8 mouse cellular contexts compared by ENCODE assay signal in the genomic region with DNA sequence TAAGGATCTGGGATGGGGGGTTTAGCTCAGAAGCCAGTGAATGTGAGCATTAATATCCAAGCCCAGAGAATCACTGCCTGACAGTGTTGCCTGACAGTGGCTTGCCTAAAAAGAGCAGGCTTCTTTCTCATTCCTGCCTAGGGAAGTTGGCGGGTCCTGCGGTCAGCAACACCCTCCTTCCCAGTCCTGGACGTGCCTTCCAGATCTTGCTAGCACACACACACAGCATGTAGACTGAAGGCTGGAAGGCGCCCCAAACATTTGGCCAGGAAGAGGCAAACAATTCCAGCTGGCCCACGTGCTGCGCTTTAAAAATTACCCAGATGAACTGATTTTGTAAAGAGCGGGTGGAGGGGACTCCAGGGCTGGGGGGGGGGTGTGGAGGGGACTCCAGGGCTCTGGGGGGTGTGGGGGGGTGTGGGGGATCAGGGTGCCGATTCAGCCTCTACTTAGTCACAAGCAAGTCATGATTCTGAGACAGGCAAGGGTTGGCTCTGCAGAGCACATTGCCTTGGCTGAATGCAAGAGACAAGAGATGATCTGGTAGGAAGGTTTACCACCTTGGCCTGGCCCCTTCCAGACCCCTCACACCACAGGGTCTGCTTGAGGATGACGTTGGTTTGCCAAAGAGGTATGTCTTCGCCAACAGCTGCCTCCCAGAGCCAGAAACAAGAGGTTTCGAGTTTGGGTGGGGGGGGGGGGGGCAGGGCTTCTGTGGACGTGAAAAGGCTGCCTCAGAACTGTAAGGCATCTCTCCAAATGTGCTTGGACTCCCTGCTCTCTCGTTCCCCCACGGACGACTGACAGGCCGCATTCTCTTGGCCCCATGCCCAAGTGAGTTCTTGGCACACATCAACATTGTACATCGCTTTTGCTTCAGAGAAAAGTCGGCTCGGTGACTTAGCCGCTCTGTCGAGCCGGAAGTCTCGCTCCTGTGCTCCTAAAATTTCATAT.
DNase-seq lines count a peak whose midpoint lies in the region; ATAC-seq and TF ChIP-seq lines count a peak whose summit lies in the region.

No protein-coding gene starts in this region.

- H3K27me3 ChIP-seq in intestine, embryonic 14.5 days (replicated peaks; ENCODE audit: control insufficient read depth, insufficient read depth, low read length), result no peaks in the 10 kb centered on the region
- no peaks in the 10 kb centered on the region for H3K27me3 ChIP-seq in intestine, postnatal 0 days (replicated peaks; ENCODE audit: control insufficient read depth, insufficient read depth, low read length)
- no peaks in the 10 kb centered on the region for H3K27me3 ChIP-seq in embryonic facial prominence, embryonic 14.5 days (replicated peaks; ENCODE audit: control insufficient read depth, insufficient read depth, low read length)
- H3K27me3 ChIP-seq in heart, embryonic 12.5 days (replicated peaks), result no peaks in the 10 kb centered on the region
- H3K27me3 ChIP-seq in kidney, postnatal 0 days (ENCODE audit: insufficient read depth, low read length), result no peaks in the 10 kb centered on the region
- H3K27me3 ChIP-seq in small intestine, adult 2 months (ENCODE audit: control insufficient read depth, insufficient read depth, low read length), result no peaks in the 10 kb centered on the region

- peaks cover 32% of the 10 kb centered on the region for H3K4me1 ChIP-seq in intestine, embryonic 14.5 days (replicated peaks; ENCODE audit: control insufficient read depth, insufficient read depth, low read length)
- peaks cover 10% of the 10 kb centered on the region; the same call in 1 of the 2 replicates for H3K4me1 ChIP-seq in intestine, postnatal 0 days (replicated peaks; ENCODE audit: control insufficient read depth, insufficient read depth, low read length)
- peaks cover 20% of the 10 kb centered on the region for H3K4me1 ChIP-seq in embryonic facial prominence, embryonic 14.5 days (ENCODE audit: control insufficient read depth, insufficient read depth, low read length)
- H3K4me1 ChIP-seq in heart, embryonic 12.5 days (replicated peaks), result peaks cover 52% of the 10 kb centered on the region
- H3K4me1 ChIP-seq in kidney, postnatal 0 days (replicated peaks; ENCODE audit: insufficient read depth, low read length), result peaks cover 13% of the 10 kb centered on the region; the same call in 1 of the 2 replicates
- H3K4me1 ChIP-seq in small intestine, adult 2 months (ENCODE audit: control insufficient read depth, insufficient read depth, insufficient read length, low read length), result peaks cover 18% of the 10 kb centered on the region; the same call in 1 of the 2 replicates

- H3K36me3 ChIP-seq in intestine, embryonic 14.5 days (ENCODE audit: control insufficient read depth, insufficient read depth, low read length), result no peaks in the 10 kb centered on the region
- H3K36me3 ChIP-seq in intestine, postnatal 0 days (ENCODE audit: control insufficient read depth, insufficient read depth), result no peaks in the 10 kb centered on the region
- no peaks in the 10 kb centered on the region for H3K36me3 ChIP-seq in embryonic facial prominence, embryonic 14.5 days (ENCODE audit: control insufficient read depth, insufficient read depth, low read length)
- H3K36me3 ChIP-seq in heart, embryonic 12.5 days, result no peaks in the 10 kb centered on the region
- no peaks in the 10 kb centered on the region for H3K36me3 ChIP-seq in kidney, postnatal 0 days (ENCODE audit: insufficient read depth, low read length)
- H3K36me3 ChIP-seq in small intestine, adult 2 months (ENCODE audit: control insufficient read depth, insufficient read depth, low read length), result no peaks in the 10 kb centered on the region

- no peak overlapping the region for H3K9ac ChIP-seq in intestine, embryonic 14.5 days (ENCODE audit: low read length)
- no peak overlapping the region for H3K9ac ChIP-seq in intestine, postnatal 0 days (ENCODE audit: low read depth, low read length)
- H3K9ac ChIP-seq in embryonic facial prominence, embryonic 14.5 days (ENCODE audit: low read depth, low read length), result no peak overlapping the region
- no peak overlapping the region for H3K9ac ChIP-seq in heart, embryonic 12.5 days
- H3K9ac ChIP-seq in kidney, postnatal 0 days (ENCODE audit: low read depth, low read length), result no peak overlapping the region

- no peak for TF ChIP-seq CTCF in intestine, postnatal 0 days (IDR thresholded peaks at IDR 0.05; ENCODE audit: low read depth)
- TF ChIP-seq CTCF in kidney, postnatal 0 days (IDR thresholded peaks at IDR 0.05; ENCODE audit: low read depth), result no peak
- TF ChIP-seq CTCF in small intestine, adult 2 months (IDR thresholded peaks at IDR 0.05; ENCODE audit: extremely low read depth, insufficient read length, insufficient replicate concordance, low read depth, low read length), result no peak

- H3K4me2 ChIP-seq in intestine, embryonic 14.5 days (ENCODE audit: low read length), result no peak overlapping the region
- H3K4me2 ChIP-seq in intestine, postnatal 0 days (replicated peaks; ENCODE audit: low read depth), result no peak overlapping the region; the same call in 1 of the 2 replicates
- peak overlapping the region; percentile 43 for H3K4me2 ChIP-seq in embryonic facial prominence, embryonic 14.5 days (ENCODE audit: low read depth, low read length)
- H3K4me2 ChIP-seq in heart, embryonic 12.5 days, result peak overlapping the region; percentile 37
- no peak overlapping the region; the same call in 1 of the 2 replicates for H3K4me2 ChIP-seq in kidney, postnatal 0 days (ENCODE audit: low read length)

- TF ChIP-seq POLR2A in small intestine, adult 2 months (IDR thresholded peaks at IDR 0.05; ENCODE audit: low read depth, low read length), result no peak

- peak overlapping the region; percentile 71 for H3K27ac ChIP-seq in intestine, embryonic 14.5 days (ENCODE audit: low read depth)
- H3K27ac ChIP-seq in intestine, postnatal 0 days (ENCODE audit: low read depth, low read length), result no peak overlapping the region
- H3K27ac ChIP-seq in embryonic facial prominence, embryonic 14.5 days (replicated peaks; ENCODE audit: low read depth, low read length), result peak overlapping the region; percentile 48
- peak overlapping the region; percentile 72 for H3K27ac ChIP-seq in heart, embryonic 12.5 days (ENCODE audit: poor library complexity, severe bottlenecking)
- H3K27ac ChIP-seq in kidney, postnatal 0 days, result 0 out of 2 replicates have a peak overlapping the region, but pooled peaks have one; percentile 2
- peak overlapping the region; percentile 10; the same call in 1 of the 2 replicates for H3K27ac ChIP-seq in small intestine, adult 2 months (ENCODE audit: insufficient read depth, low read depth, low read length)

- WGBS in intestine, embryonic 14.5 days, result 33% methylated on average over 23 of the region's 23 CpGs
- WGBS in intestine, postnatal 0 days, result 49% methylated on average over 23 of the region's 23 CpGs
- 18% methylated on average over 21 of the region's 23 CpGs for WGBS in embryonic facial prominence, embryonic 14.5 days
- WGBS in heart, embryonic 12.5 days, result 34% methylated on average over 23 of the region's 23 CpGs
- WGBS in kidney, postnatal 0 days, result 39% methylated on average over 22 of the region's 23 CpGs
- WGBS in small intestine, adult 2 months, result 20% methylated on average over 23 of the region's 23 CpGs

- H3K4me3 ChIP-seq in intestine, embryonic 14.5 days (ENCODE audit: low read depth, low read length), result no peak overlapping the region
- H3K4me3 ChIP-seq in intestine, postnatal 0 days (ENCODE audit: low read depth, low read length), result no peak overlapping the region
- no peak overlapping the region for H3K4me3 ChIP-seq in embryonic facial prominence, embryonic 14.5 days (ENCODE audit: low read depth, low read length)
- no peak overlapping the region for H3K4me3 ChIP-seq in heart, embryonic 12.5 days
- no peak overlapping the region for H3K4me3 ChIP-seq in kidney, postnatal 0 days (replicated peaks; ENCODE audit: low read depth, low read length)
- peak overlapping the region; percentile 27; the same call in 1 of the 2 replicates for H3K4me3 ChIP-seq in small intestine, adult 2 months (ENCODE audit: low read depth, low read length)

- 0 out of 2 replicates have a peak, but pooled peaks have one; percentile 33 for ATAC-seq in intestine, embryonic 14.5 days (replicated peaks; ENCODE audit: low FRiP score, low TSS enrichment, low read depth)
- ATAC-seq in intestine, postnatal 0 days, result no peak
- ATAC-seq in embryonic facial prominence, embryonic 14.5 days (ENCODE audit: low read depth), result peak; percentile 76
- 0 out of 2 replicates have a peak, but pooled peaks have one; percentile 49 for ATAC-seq in heart, embryonic 12.5 days (ENCODE audit: insufficient number of reproducible peaks, low FRiP score)
- no peak for ATAC-seq in kidney, postnatal 0 days (replicated peaks; ENCODE audit: low FRiP score, low read depth)
- no peak for ATAC-seq in CD4-positive, CD25-positive, alpha-beta regulatory T cell, adult 4 months

- peak; percentile 74 for DNase-seq in intestine, embryonic 14.5 days (ENCODE audit: low spot score)
- peak; percentile 93 for DNase-seq in embryonic facial prominence, embryonic 14.5 days (ENCODE audit: low spot score)
- DNase-seq in kidney, postnatal 0 days (ENCODE audit: low spot score), result peak; percentile 71
- peak; percentile 61 to 72 for DNase-seq in lung, adult 18-20 months

- H3K9me3 ChIP-seq in intestine, embryonic 14.5 days (ENCODE audit: control insufficient read depth, low read length), result no peaks in the 10 kb centered on the region
- H3K9me3 ChIP-seq in intestine, postnatal 0 days (ENCODE audit: control insufficient read depth), result no peaks in the 10 kb centered on the region
- no peaks in the 10 kb centered on the region for H3K9me3 ChIP-seq in embryonic facial prominence, embryonic 14.5 days (ENCODE audit: control insufficient read depth, low read length)
- no peaks in the 10 kb centered on the region for H3K9me3 ChIP-seq in heart, embryonic 12.5 days (replicated peaks)
- no peaks in the 10 kb centered on the region for H3K9me3 ChIP-seq in kidney, postnatal 0 days (replicated peaks; ENCODE audit: low read length)

Comparison
In these comparisons a context has a peak if more than half of its experiments do, and no peak if none do; other contexts are left out.
1. ATAC-seq: peak in intestine, embryonic 14.5 days (single experiment), embryonic facial prominence, embryonic 14.5 days (single experiment) and heart, embryonic 12.5 days (single experiment); none in intestine, postnatal 0 days (single experiment), kidney, postnatal 0 days (single experiment) and CD4-positive, CD25-positive, alpha-beta regulatory T cell, adult 4 months (single experiment).
2. H3K4me2 ChIP-seq: peak in embryonic facial prominence, embryonic 14.5 days (single experiment) and heart, embryonic 12.5 days (single experiment); none in intestine, embryonic 14.5 days (single experiment), intestine, postnatal 0 days (single experiment) and kidney, postnatal 0 days (single experiment).
3. Peak in every context shown above with its lines, with median percentiles within 50 percentile points of each other: DNase-seq.